ENCODE assay signal across 12 mouse cellular contexts in genomic region chr17:29345272-29345671, GRCm38 (mm10). TPM values are rescaled to one million over a fixed set of nuclear protein-coding genes. Genes with fewer than 3 reads are reported as not detected.
DNase-seq lines count a peak whose midpoint lies in the region; ATAC-seq and TF ChIP-seq lines count a peak whose summit lies in the region.
"Had no signal": no experiment of that assay in that cellular context is flagged by ENCODE, and none has a peak within 500 bp of the region (broad histone marks: within the 10 kb centered on the region; RNA-seq: fewer than 3 reads in every experiment).

No protein-coding gene starts in this region.

- TF ChIP-seq EP300 in heart, postnatal 0 days (IDR thresholded peaks at IDR 0.05; ENCODE audit: low read depth) = no peak

- WGBS in heart, postnatal 0 days = 78% methylated on average over 12 of the region's 12 CpGs
- 95% methylated on average over 12 of the region's 12 CpGs for WGBS in embryonic facial prominence, embryonic 12.5 days
- WGBS in forebrain, embryonic 14.5 days = 90% methylated on average over 12 of the region's 12 CpGs
- WGBS in limb, embryonic 13.5 days = 94% methylated on average over 12 of the region's 12 CpGs

- no peak overlapping the region for H3K4me3 ChIP-seq in heart, postnatal 0 days (ENCODE audit: low read depth, low read length)
- no peak overlapping the region for H3K4me3 ChIP-seq in embryonic facial prominence, embryonic 12.5 days
- no peak overlapping the region for H3K4me3 ChIP-seq in forebrain, embryonic 14.5 days (ENCODE audit: low read depth, low read length)
- H3K4me3 ChIP-seq in limb, embryonic 13.5 days = no peak overlapping the region
- H3K4me3 ChIP-seq: liver, embryonic 15.5 days had no signal

- no peaks in the 10 kb centered on the region for H3K27me3 ChIP-seq in heart, postnatal 0 days (ENCODE audit: control insufficient read depth, insufficient read depth, low read length)
- H3K27me3 ChIP-seq in embryonic facial prominence, embryonic 12.5 days = no peaks in the 10 kb centered on the region
- H3K27me3 ChIP-seq in forebrain, embryonic 14.5 days (replicated peaks; ENCODE audit: control insufficient read depth, insufficient read depth, low read length) = no peaks in the 10 kb centered on the region
- H3K27me3 ChIP-seq in limb, embryonic 13.5 days = no peaks in the 10 kb centered on the region
- H3K27me3 ChIP-seq: kidney, embryonic 15.5 days; liver, embryonic 15.5 days; megakaryocyte, embryonic 14.5 days had no signal

- H3K4me1 ChIP-seq in heart, postnatal 0 days (ENCODE audit: control insufficient read depth, insufficient read depth) = peaks cover 31% of the 10 kb centered on the region
- H3K4me1 ChIP-seq in embryonic facial prominence, embryonic 12.5 days = peaks cover 51% of the 10 kb centered on the region
- H3K4me1 ChIP-seq in forebrain, embryonic 14.5 days (ENCODE audit: control insufficient read depth, insufficient read depth, low read length) = peaks cover 19% of the 10 kb centered on the region
- H3K4me1 ChIP-seq in limb, embryonic 13.5 days = peaks cover 59% of the 10 kb centered on the region

- H3K27ac ChIP-seq in heart, postnatal 0 days (ENCODE audit: low read depth) = no peak overlapping the region
- H3K27ac ChIP-seq in embryonic facial prominence, embryonic 12.5 days = no peak overlapping the region
- H3K27ac ChIP-seq in forebrain, embryonic 14.5 days (ENCODE audit: low read depth, low read length) = 0 out of 2 replicates have a peak overlapping the region, but pooled peaks have one; percentile 93
- H3K27ac ChIP-seq in limb, embryonic 13.5 days = no peak overlapping the region
- H3K27ac ChIP-seq: kidney, embryonic 15.5 days; liver, embryonic 15.5 days had no signal

- H3K9ac ChIP-seq in heart, postnatal 0 days (replicated peaks; ENCODE audit: low read depth, low read length) = no peak overlapping the region
- no peak overlapping the region for H3K9ac ChIP-seq in embryonic facial prominence, embryonic 12.5 days
- H3K9ac ChIP-seq in forebrain, embryonic 14.5 days (ENCODE audit: low read length) = 0 out of 2 replicates have a peak overlapping the region, but pooled peaks have one; percentile 89
- no peak overlapping the region for H3K9ac ChIP-seq in limb, embryonic 13.5 days
- H3K9ac ChIP-seq: kidney, embryonic 15.5 days; liver, embryonic 15.5 days had no signal

- H3K4me2 ChIP-seq in heart, postnatal 0 days (ENCODE audit: low read depth, low read length) = peak overlapping the region; percentile 74; the same call in 1 of the 2 replicates
- H3K4me2 ChIP-seq in embryonic facial prominence, embryonic 12.5 days (replicated peaks) = peak overlapping the region; percentile 67; the same call in 1 of the 2 replicates
- H3K4me2 ChIP-seq in forebrain, embryonic 14.5 days (ENCODE audit: low read length) = peak overlapping the region; percentile 67; the same call in 1 of the 2 replicates
- peak overlapping the region; percentile 76; the same call in 1 of the 2 replicates for H3K4me2 ChIP-seq in limb, embryonic 13.5 days (replicated peaks)

- no peak for DNase-seq in heart, postnatal 0 days (ENCODE audit: low spot score)
- DNase-seq in heart, postnatal 14 days = no peak
- DNase-seq in forebrain, embryonic 14.5 days (ENCODE audit: low spot score) = no peak
- no peak for DNase-seq in thymus, postnatal 10 days (ENCODE audit: low spot score in 2 of 2)
- no peak for DNase-seq in T-cell, adult 2 months (ENCODE audit: low spot score)
- DNase-seq in gastrocnemius, postnatal 25 days = no peak
- DNase-seq: spleen, adult 18-20 months had no signal

- no peak for ATAC-seq in heart, postnatal 0 days (ENCODE audit: insufficient read depth, low read depth)
- ATAC-seq in embryonic facial prominence, embryonic 12.5 days (ENCODE audit: insufficient number of reproducible peaks, insufficient read depth, low FRiP score, low TSS enrichment) = no peak
- no peak for ATAC-seq in forebrain, embryonic 14.5 days
- ATAC-seq in limb, embryonic 13.5 days (ENCODE audit: low FRiP score, low read depth) = no peak

- no peaks in the 10 kb centered on the region for H3K9me3 ChIP-seq in heart, postnatal 0 days (replicated peaks; ENCODE audit: control insufficient read depth, low read length)
- no peaks in the 10 kb centered on the region for H3K9me3 ChIP-seq in embryonic facial prominence, embryonic 12.5 days
- H3K9me3 ChIP-seq in forebrain, embryonic 14.5 days (replicated peaks; ENCODE audit: control insufficient read depth, low read length) = no peaks in the 10 kb centered on the region
- H3K9me3 ChIP-seq in limb, embryonic 13.5 days = no peaks in the 10 kb centered on the region
- H3K9me3 ChIP-seq: kidney, embryonic 15.5 days; liver, embryonic 15.5 days; megakaryocyte, embryonic 14.5 days had no signal

- intact Hi-C loops in heart, postnatal 14 days (cut with DNase I) = no loop called here

- TF ChIP-seq CTCF in heart, postnatal 0 days (IDR thresholded peaks at IDR 0.05; ENCODE audit: low read depth) = no peak

- H3K36me3 ChIP-seq in heart, postnatal 0 days (replicated peaks; ENCODE audit: control insufficient read depth, insufficient read depth, low read length) = peaks cover 14% of the 10 kb centered on the region; the same call in 1 of the 2 replicates
- H3K36me3 ChIP-seq in embryonic facial prominence, embryonic 12.5 days = peaks cover 29% of the 10 kb centered on the region
- H3K36me3 ChIP-seq in forebrain, embryonic 14.5 days (ENCODE audit: control insufficient read depth, insufficient read depth, low read length) = peaks cover 33% of the 10 kb centered on the region
- peaks cover 29% of the 10 kb centered on the region for H3K36me3 ChIP-seq in limb, embryonic 13.5 days

RNA-seq across cellular contexts. Expression of gene Mtch1, which starts 2.5 kb away (rescaled TPM):
- 357 and 380 TPM in 2 replicates for total RNA-seq in heart, postnatal 0 days (2014; rRNA removed; ENCODE audit: low replicate concordance)
- 208 and 209 TPM in 2 replicates for polyA plus RNA-seq in heart, postnatal 0 days (2015; fragmentation: Nextera tagmentation; extraction: Ambion mirVana)
- total RNA-seq in heart, postnatal 14 days (2021) = 100 to 1,000 TPM; 272 to 279 TPM
- polyA plus RNA-seq in embryonic facial prominence, embryonic 12.5 days (2016; fragmentation: Nextera tagmentation; extraction: Ambion mirVana) = 420 and 454 TPM in 2 replicates
- polyA plus RNA-seq in forebrain, embryonic 14.5 days (2014; fragmentation: Nextera tagmentation; extraction: Ambion mirVana) = 418 and 521 TPM in 2 replicates
- polyA plus RNA-seq in limb, embryonic 13.5 days (2015; fragmentation: Nextera tagmentation; extraction: Ambion mirVana) = 328 and 333 TPM in 2 replicates
- total RNA-seq in gastrocnemius, postnatal 25 days (2021) = 100 to 1,000 TPM; 104 to 106 TPM

RNA-seq across cellular contexts. Expression of gene Fgd2, which starts 15.4 kb away (rescaled TPM):
- 1.4 and 6.3 TPM in 2 replicates for total RNA-seq in heart, postnatal 0 days (2014; rRNA removed; ENCODE audit: low replicate concordance)
- 1.6 and 2.3 TPM in 2 replicates for polyA plus RNA-seq in heart, postnatal 0 days (2015; fragmentation: Nextera tagmentation; extraction: Ambion mirVana)
- 1 to 10 TPM; 2.3 to 2.9 TPM for total RNA-seq in heart, postnatal 14 days (2021)
- polyA plus RNA-seq in embryonic facial prominence, embryonic 12.5 days (2016; fragmentation: Nextera tagmentation; extraction: Ambion mirVana) = 9.2 and 9.3 TPM in 2 replicates
- polyA plus RNA-seq in forebrain, embryonic 14.5 days (2014; fragmentation: Nextera tagmentation; extraction: Ambion mirVana) = 3.4 and 6.1 TPM in 2 replicates
- 4.3 and 6.7 TPM in 2 replicates for polyA plus RNA-seq in limb, embryonic 13.5 days (2015; fragmentation: Nextera tagmentation; extraction: Ambion mirVana)
- total RNA-seq in gastrocnemius, postnatal 25 days (2021) = 1 to 10 TPM; 1.2 to 1.6 TPM

RNA-seq across cellular contexts. Expression of gene Pi16, which starts 27.8 kb away (rescaled TPM):
- 3.6 and 12.4 TPM in 2 replicates for total RNA-seq in heart, postnatal 0 days (2014; rRNA removed; ENCODE audit: low replicate concordance)
- 4.5 and 4.8 TPM in 2 replicates for polyA plus RNA-seq in heart, postnatal 0 days (2015; fragmentation: Nextera tagmentation; extraction: Ambion mirVana)
- 10 to 100 TPM; 34.3 to 47.8 TPM for total RNA-seq in heart, postnatal 14 days (2021)
- polyA plus RNA-seq in embryonic facial prominence, embryonic 12.5 days (2016; fragmentation: Nextera tagmentation; extraction: Ambion mirVana) = 0.49 and 0.59 TPM in 2 replicates
- polyA plus RNA-seq in forebrain, embryonic 14.5 days (2014; fragmentation: Nextera tagmentation; extraction: Ambion mirVana) = 1.2 TPM in 2 replicates
- 0.45 and 0.46 TPM in 2 replicates for polyA plus RNA-seq in limb, embryonic 13.5 days (2015; fragmentation: Nextera tagmentation; extraction: Ambion mirVana)
- 10 to 100 TPM; 27.9 to 47.2 TPM for total RNA-seq in gastrocnemius, postnatal 25 days (2021)
